Mouse (Mus musculus) layer of hippocampus, adult 11-12 months (tissue): ENCODE results near the gene Cdc27.
"Not testable (repeated sequence)": the region's sequence is repeated elsewhere in the genome, so short reads cannot be mapped to it uniquely, and the experiment has no call there.

ENCODE experiments used
- DNase-seq: peaks from one replicate; pipeline ENCODE4 v3.0.0; 2022; ENCODE audit warnings: low spot score

The Cdc27 gene

GRCm38 (mm10) chr11:104550406-104550974 is at the start of gene Cdc27, which contains the start of gene Myl4:
Gene Cdc27, minus strand, starts transcription at chr11:104550620.
Gene Myl4, plus strand, starts transcription at chr11:104550663.
- peak; percentile 100 for DNase-seq

GRCm38 (mm10) chr11:104599265-104599945 is 49.0 kb upstream of the Cdc27 start:
- no peak for DNase-seq

GRCm38 (mm10) chr11:104596365-104596764 is 45.9 kb upstream of the Cdc27 start:
- peak; percentile 37 for DNase-seq

GRCm38 (mm10) chr11:104592066-104592835 is 41.8 kb upstream of the Cdc27 start:
- DNase-seq = no peak

- peak; percentile 89 for DNase-seq
Measured at GRCm38 (mm10) chr11:104590148-104590547, 39.7 kb upstream of the Cdc27 start.

- no peak for DNase-seq
Measured at GRCm38 (mm10) chr11:104589570-104589969, 39.1 kb upstream of the Cdc27 start.

- DNase-seq = no peak
Measured at GRCm38 (mm10) chr11:104588513-104588912, 38.1 kb upstream of the Cdc27 start.

GRCm38 (mm10) chr11:104587904-104588303 is 37.5 kb upstream of the Cdc27 start:
- no peak for DNase-seq

- DNase-seq = no peak
Measured at GRCm38 (mm10) chr11:104585495-104585894, 35.1 kb upstream of the Cdc27 start.

GRCm38 (mm10) chr11:104582630-104583364 is 32.4 kb upstream of the Cdc27 start:
- no peak for DNase-seq

- no peak for DNase-seq
Measured at GRCm38 (mm10) chr11:104582308-104582606, 31.8 kb upstream of the Cdc27 start.

- DNase-seq = no peak
Measured at GRCm38 (mm10) chr11:104581446-104582307, 31.3 kb upstream of the Cdc27 start.

GRCm38 (mm10) chr11:104580606-104581005 is 30.2 kb upstream of the Cdc27 start:
- DNase-seq = peak; percentile 63

GRCm38 (mm10) chr11:104580091-104580490 is 29.7 kb upstream of the Cdc27 start:
- no peak for DNase-seq

- DNase-seq = no peak
Measured at GRCm38 (mm10) chr11:104579575-104579974, 29.2 kb upstream of the Cdc27 start.

- no peak for DNase-seq
Measured at GRCm38 (mm10) chr11:104579084-104579483, 28.7 kb upstream of the Cdc27 start.

- DNase-seq = no peak
Measured at GRCm38 (mm10) chr11:104578074-104578473, 27.7 kb upstream of the Cdc27 start.

- DNase-seq = no peak
Measured at GRCm38 (mm10) chr11:104576772-104577612, 26.6 kb upstream of the Cdc27 start.

- no peak for DNase-seq
Measured at GRCm38 (mm10) chr11:104572566-104572965, 22.1 kb upstream of the Cdc27 start.

- no peak for DNase-seq
Measured at GRCm38 (mm10) chr11:104572091-104572490, 21.7 kb upstream of the Cdc27 start.

GRCm38 (mm10) chr11:104571373-104571772 is 21.0 kb upstream of the Cdc27 start:
- DNase-seq = not testable (repeated sequence)
